Comparison of ENCODE assay signal across 9 mouse cellular contexts in the genomic region with DNA sequence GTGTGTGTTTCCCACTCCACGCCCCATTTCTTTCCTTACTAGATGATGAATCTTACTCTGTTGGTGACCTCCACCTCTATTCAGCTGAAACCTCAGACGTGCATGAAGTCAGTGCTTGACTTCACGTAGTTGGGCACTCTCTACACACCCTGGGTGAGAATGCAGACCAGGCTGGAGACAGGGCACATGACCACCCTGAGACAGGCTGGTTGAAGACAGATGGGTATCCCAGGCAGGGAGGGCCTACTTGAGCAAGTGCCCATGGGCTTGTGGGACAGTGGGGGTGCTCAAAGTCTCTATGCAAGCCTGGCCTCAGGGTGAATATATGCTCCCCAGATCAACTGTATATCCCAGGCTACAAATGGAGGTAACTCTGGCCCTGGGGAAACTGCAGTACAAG. TPM values are rescaled to one million over a fixed set of nuclear protein-coding genes. Genes with fewer than 3 reads are reported as not detected.
DNase-seq lines count a peak whose midpoint lies in the region; ATAC-seq and TF ChIP-seq lines count a peak whose summit lies in the region.
"Had no signal": no experiment of that assay in that cellular context is flagged by ENCODE, and none has a peak within 500 bp of the region (broad histone marks: within the 10 kb centered on the region; RNA-seq: fewer than 3 reads in every experiment).

No protein-coding gene starts in this region.

- H3K4me2 ChIP-seq in heart, embryonic 15.5 days, result peak overlapping the region; percentile 98; the same call in 1 of the 2 replicates
- H3K4me2 ChIP-seq in forebrain, embryonic 14.5 days (ENCODE audit: low read length), result peak overlapping the region; percentile 95
- H3K4me2 ChIP-seq in liver, postnatal 0 days (ENCODE audit: low read depth, low read length), result peak overlapping the region; percentile 93

- ATAC-seq in heart, embryonic 15.5 days (replicated peaks; ENCODE audit: insufficient number of reproducible peaks, insufficient read depth, low FRiP score, low read depth), result no peak
- ATAC-seq in forebrain, embryonic 14.5 days, result no peak
- ATAC-seq in liver, postnatal 0 days, result no peak
- no peak for ATAC-seq in inflammation-experienced regulatory T-cells, adult 6 months

- 85% methylated on average over 3 of the region's 3 CpGs for WGBS in heart, embryonic 15.5 days
- WGBS in embryonic facial prominence, embryonic 10.5 days, result 89% methylated on average over 3 of the region's 3 CpGs
- 87% methylated on average over 3 of the region's 3 CpGs for WGBS in forebrain, embryonic 14.5 days
- WGBS in liver, postnatal 0 days (ENCODE audit: insufficient replicate concordance), result 88% methylated on average over 3 of the region's 3 CpGs

- H3K36me3 ChIP-seq in heart, embryonic 15.5 days, result no peaks in the 10 kb centered on the region
- peaks cover 45% of the 10 kb centered on the region for H3K36me3 ChIP-seq in embryonic facial prominence, embryonic 10.5 days (replicated peaks)
- H3K36me3 ChIP-seq in forebrain, embryonic 14.5 days (ENCODE audit: control insufficient read depth, insufficient read depth, low read length), result 0 out of 2 replicates have a peak, but pooled peaks cover 9% of the 10 kb centered on the region
- H3K36me3 ChIP-seq in liver, postnatal 0 days (replicated peaks; ENCODE audit: insufficient read depth, low read length), result no peaks in the 10 kb centered on the region

- no peak for DNase-seq in heart, postnatal 10 days
- DNase-seq in embryonic facial prominence, embryonic 10.5 days (ENCODE audit: low spot score), result no peak
- DNase-seq in forebrain, embryonic 14.5 days (ENCODE audit: low spot score), result no peak
- no peak for DNase-seq in liver, postnatal 0 days
- DNase-seq in left cerebral cortex, adult 18-20 months (ENCODE audit: low spot score in 2 of 2), result no peak
- DNase-seq in embryo, embryonic 11 days, result no peak

- no peak for TF ChIP-seq EP300 in liver, postnatal 0 days (IDR thresholded peaks at IDR 0.05; ENCODE audit: low read depth)

- H3K9ac ChIP-seq in heart, embryonic 15.5 days, result no peak overlapping the region
- H3K9ac ChIP-seq in forebrain, embryonic 14.5 days (ENCODE audit: low read length), result peak overlapping the region; percentile 80
- H3K9ac ChIP-seq in liver, postnatal 0 days (replicated peaks), result peak overlapping the region; percentile 76

- no peaks in the 10 kb centered on the region for H3K27me3 ChIP-seq in heart, embryonic 15.5 days
- peaks cover 6% of the 10 kb centered on the region for H3K27me3 ChIP-seq in embryonic facial prominence, embryonic 10.5 days (replicated peaks; ENCODE audit: low read depth, poor library complexity, severe bottlenecking)
- H3K27me3 ChIP-seq in forebrain, embryonic 14.5 days (replicated peaks; ENCODE audit: control insufficient read depth, insufficient read depth, low read length), result no peaks in the 10 kb centered on the region
- no peaks in the 10 kb centered on the region for H3K27me3 ChIP-seq in liver, postnatal 0 days (ENCODE audit: insufficient read depth, low read length)

- no peak overlapping the region for H3K4me3 ChIP-seq in heart, embryonic 15.5 days
- H3K4me3 ChIP-seq in embryonic facial prominence, embryonic 10.5 days, result peak overlapping the region; percentile 81; the same call in 1 of the 2 replicates
- H3K4me3 ChIP-seq in forebrain, embryonic 14.5 days (ENCODE audit: low read depth, low read length), result peak overlapping the region; percentile 74
- peak overlapping the region; percentile 65; the same call in 1 of the 2 replicates for H3K4me3 ChIP-seq in liver, postnatal 0 days (ENCODE audit: low read depth, low read length)

- H3K9me3 ChIP-seq in heart, embryonic 15.5 days (replicated peaks), result no peaks in the 10 kb centered on the region
- no peaks in the 10 kb centered on the region for H3K9me3 ChIP-seq in embryonic facial prominence, embryonic 10.5 days
- no peaks in the 10 kb centered on the region for H3K9me3 ChIP-seq in forebrain, embryonic 14.5 days (replicated peaks; ENCODE audit: control insufficient read depth, low read length)
- no peaks in the 10 kb centered on the region for H3K9me3 ChIP-seq in liver, postnatal 0 days (ENCODE audit: low read length)

- H3K4me1 ChIP-seq in heart, embryonic 15.5 days (replicated peaks), result peaks cover 30% of the 10 kb centered on the region
- H3K4me1 ChIP-seq in embryonic facial prominence, embryonic 10.5 days, result peaks cover 53% of the 10 kb centered on the region
- peaks cover 22% of the 10 kb centered on the region for H3K4me1 ChIP-seq in forebrain, embryonic 14.5 days (ENCODE audit: control insufficient read depth, insufficient read depth, low read length)
- H3K4me1 ChIP-seq in liver, postnatal 0 days (ENCODE audit: insufficient read depth), result peaks cover 20% of the 10 kb centered on the region

- intact Hi-C loops in heart, postnatal 10 days (cut with DNase I), result loop anchor here (2.0 kb wide), 1 partner anchor 40 kb away; no protein-coding TSS in a partner anchor

- TF ChIP-seq CTCF in liver, postnatal 0 days (IDR thresholded peaks at IDR 0.05; ENCODE audit: low read depth), result no peak

- no peak overlapping the region for H3K27ac ChIP-seq in heart, embryonic 15.5 days
- no peak overlapping the region for H3K27ac ChIP-seq in embryonic facial prominence, embryonic 10.5 days (replicated peaks)
- H3K27ac ChIP-seq in forebrain, embryonic 14.5 days (ENCODE audit: low read depth, low read length), result no peak overlapping the region
- H3K27ac ChIP-seq in liver, postnatal 0 days (ENCODE audit: low read depth), result no peak overlapping the region
- H3K27ac ChIP-seq: kidney, postnatal 0 days had no signal

RNA-seq across cellular contexts. Expression of a gene that starts 1.3 kb away (rescaled TPM):
- 3.1 and 5.3 TPM in 2 replicates for polyA plus RNA-seq in heart, embryonic 15.5 days (2015; fragmentation: Nextera tagmentation; extraction: Ambion mirVana)
- 1 to 10 TPM; 2.4 to 2.8 TPM for total RNA-seq in heart, postnatal 10 days (2021)
- 12.9 and 13.6 TPM in 2 replicates for polyA plus RNA-seq in embryonic facial prominence, embryonic 10.5 days (2016; fragmentation: Nextera tagmentation; extraction: Ambion mirVana)
- polyA plus RNA-seq in forebrain, embryonic 14.5 days (2014; fragmentation: Nextera tagmentation; extraction: Ambion mirVana), result 21.7 and 23.4 TPM in 2 replicates
- 3.5 and 5.8 TPM in 2 replicates for polyA plus RNA-seq in liver, postnatal 0 days (2015; fragmentation: Nextera tagmentation; extraction: Ambion mirVana)
- polyA plus RNA-seq in inflammation-experienced regulatory T-cells, adult 6 months (2017; shearing (Covaris generic)), result 1 to 10 TPM; 1.4 to 4.3 (median 3.5) TPM
- 10 to 100 TPM; 14.3 to 15.3 TPM for total RNA-seq in left cerebral cortex, adult 18-20 months (2021)

RNA-seq across cellular contexts. Expression of a gene that starts 1.5 kb away (rescaled TPM):
- polyA plus RNA-seq in heart, embryonic 15.5 days (2015; fragmentation: Nextera tagmentation; extraction: Ambion mirVana), result 4.3 and 5.5 TPM in 2 replicates
- total RNA-seq in heart, postnatal 10 days (2021), result 1 to 10 TPM; 5.0 to 6.3 TPM
- 13.1 and 15.2 TPM in 2 replicates for polyA plus RNA-seq in embryonic facial prominence, embryonic 10.5 days (2016; fragmentation: Nextera tagmentation; extraction: Ambion mirVana)
- polyA plus RNA-seq in forebrain, embryonic 14.5 days (2014; fragmentation: Nextera tagmentation; extraction: Ambion mirVana), result 14.1 and 17.3 TPM in 2 replicates
- polyA plus RNA-seq in liver, postnatal 0 days (2015; fragmentation: Nextera tagmentation; extraction: Ambion mirVana), result 481 and 632 TPM in 2 replicates
- polyA plus RNA-seq in inflammation-experienced regulatory T-cells, adult 6 months (2017; shearing (Covaris generic)), result 1 to 10 TPM in 1 of 3 experiments, under 1 TPM in 2; 0.83 to 1.0 (median 0.99) TPM
- 1 to 10 TPM; 8.6 to 9.1 TPM for total RNA-seq in left cerebral cortex, adult 18-20 months (2021)

RNA-seq across cellular contexts. Expression of a gene that starts 41.6 kb away (rescaled TPM):
- 10.5 and 13.1 TPM in 2 replicates for polyA plus RNA-seq in heart, embryonic 15.5 days (2015; fragmentation: Nextera tagmentation; extraction: Ambion mirVana)
- total RNA-seq in heart, postnatal 10 days (2021), result 10 to 100 TPM; 36.0 to 44.9 TPM
- polyA plus RNA-seq in embryonic facial prominence, embryonic 10.5 days (2016; fragmentation: Nextera tagmentation; extraction: Ambion mirVana), result 14.0 and 15.0 TPM in 2 replicates
- polyA plus RNA-seq in forebrain, embryonic 14.5 days (2014; fragmentation: Nextera tagmentation; extraction: Ambion mirVana), result 15.7 and 17.6 TPM in 2 replicates
- 5.3 and 5.9 TPM in 2 replicates for polyA plus RNA-seq in liver, postnatal 0 days (2015; fragmentation: Nextera tagmentation; extraction: Ambion mirVana)
- 10 to 100 TPM; 16.4 to 18.6 (median 17.1) TPM for polyA plus RNA-seq in inflammation-experienced regulatory T-cells, adult 6 months (2017; shearing (Covaris generic))
- total RNA-seq in left cerebral cortex, adult 18-20 months (2021), result 10 to 100 TPM; 47.6 to 48.6 TPM

RNA-seq across cellular contexts. Expression of a gene that starts 59.1 kb away (rescaled TPM):
- 3.8 and 6.9 TPM in 2 replicates for polyA plus RNA-seq in heart, embryonic 15.5 days (2015; fragmentation: Nextera tagmentation; extraction: Ambion mirVana)
- 1 to 10 TPM; 4.6 to 5.5 TPM for total RNA-seq in heart, postnatal 10 days (2021)
- polyA plus RNA-seq in embryonic facial prominence, embryonic 10.5 days (2016; fragmentation: Nextera tagmentation; extraction: Ambion mirVana), result 9.9 and 10.4 TPM in 2 replicates
- 3.5 and 3.7 TPM in 2 replicates for polyA plus RNA-seq in forebrain, embryonic 14.5 days (2014; fragmentation: Nextera tagmentation; extraction: Ambion mirVana)
- polyA plus RNA-seq in liver, postnatal 0 days (2015; fragmentation: Nextera tagmentation; extraction: Ambion mirVana), result 2.4 and 2.6 TPM in 2 replicates
- polyA plus RNA-seq in inflammation-experienced regulatory T-cells, adult 6 months (2017; shearing (Covaris generic)), result 10 to 100 TPM in 1 of 3 experiments, 1 to 10 TPM in 2; 3.4 to 14.4 (median 6.0) TPM
- 10 to 100 TPM; 11.0 to 12.4 TPM for total RNA-seq in left cerebral cortex, adult 18-20 months (2021)

RNA-seq across cellular contexts. Expression of a gene that starts 59.6 kb away (rescaled TPM):
- polyA plus RNA-seq in heart, embryonic 15.5 days (2015; fragmentation: Nextera tagmentation; extraction: Ambion mirVana), result 46.6 and 57.7 TPM in 2 replicates
- 10 to 100 TPM; 44.2 to 45.3 TPM for total RNA-seq in heart, postnatal 10 days (2021)
- 146 and 147 TPM in 2 replicates for polyA plus RNA-seq in embryonic facial prominence, embryonic 10.5 days (2016; fragmentation: Nextera tagmentation; extraction: Ambion mirVana)
- polyA plus RNA-seq in forebrain, embryonic 14.5 days (2014; fragmentation: Nextera tagmentation; extraction: Ambion mirVana), result 101 and 113 TPM in 2 replicates
- 13.8 and 15.9 TPM in 2 replicates for polyA plus RNA-seq in liver, postnatal 0 days (2015; fragmentation: Nextera tagmentation; extraction: Ambion mirVana)
- 10 to 100 TPM; 47.8 to 53.4 (median 48.0) TPM for polyA plus RNA-seq in inflammation-experienced regulatory T-cells, adult 6 months (2017; shearing (Covaris generic))
- total RNA-seq in left cerebral cortex, adult 18-20 months (2021), result 10 to 100 TPM; 88.5 to 95.1 TPM

Comparison
In these comparisons a context has a peak if more than half of its experiments do, and no peak if none do; other contexts are left out.
1. RNA of a gene that starts 1.5 kb away (polyA plus RNA-seq): 481 to 632 TPM in liver, postnatal 0 days; 14.1 to 17.3 TPM in forebrain, embryonic 14.5 days, 13.1 to 15.2 TPM in embryonic facial prominence, embryonic 10.5 days, 4.3 to 5.5 TPM in heart, embryonic 15.5 days and 0.83 to 1.0 TPM in inflammation-experienced regulatory T-cells, adult 6 months; every median in the first group is over 10 times any median in the second.
2. Peak in every context shown above with its lines, with median percentiles within 50 percentile points of each other: H3K4me2 ChIP-seq.